Mouse (Mus musculus) heart, embryonic 13.5 days (tissue): ENCODE measurements at regions not wholly inside any gene's neighbourhood (a gene's known extent, or its start where the extent isn't known, plus 50 kb on each side); places are given as distances from the start of the nearest gene placed in this dataset.
A peak's percentile ranks its signal among the peaks of the same experiment; 100 is the strongest.

Experiments used
- ATAC-seq: fragments of 200-750 bp; cut with Nextera tagmentation; 2 replicates; pipeline ENCODE4 v1.8.0; 2017; ENCODE audit warnings: moderate TSS enrichment; ENCODE audit not compliant: insufficient number of reproducible peaks, low FRiP score, low TSS enrichment; ENCODE audit errors: extremely low read depth
- H3K27ac ChIP-seq: fragments of 300-500 bp; sonication (generic); replicated peaks from 2 replicates; pipeline ENCODE4 v1.5.1; 2015; ENCODE audit warnings: moderate library complexity, mild to moderate bottlenecking, inconsistent platforms
- H3K27me3 ChIP-seq: fragments of 300-500 bp; sonication (generic); replicated peaks from 2 replicates; pipeline ENCODE4 v1.6.1; 2015; ENCODE audit warnings: mild to moderate bottlenecking, inconsistent platforms
- H3K36me3 ChIP-seq: fragments of 300-500 bp; sonication (generic); 2 replicates; pipeline ENCODE4 v1.6.1; 2015; ENCODE audit warnings: mild to moderate bottlenecking, inconsistent platforms
- H3K4me1 ChIP-seq: fragments of 300-500 bp; sonication (generic); 2 replicates; pipeline ENCODE4 v1.6.1; 2015; ENCODE audit warnings: inconsistent platforms
- H3K4me2 ChIP-seq: fragments of 300-500 bp; sonication (generic); 2 replicates; pipeline ENCODE4 v1.6.1; 2015; ENCODE audit warnings: inconsistent platforms, mild to moderate bottlenecking, moderate library complexity
- H3K4me3 ChIP-seq: fragments of 300-500 bp; sonication (generic); 2 replicates; pipeline ENCODE4 v1.5.1; 2015; ENCODE audit warnings: moderate library complexity, mild to moderate bottlenecking, inconsistent platforms
- H3K9ac ChIP-seq: fragments of 300-500 bp; sonication (generic); 2 replicates; pipeline ENCODE4 v1.6.1; 2015; ENCODE audit warnings: inconsistent platforms, mild to moderate bottlenecking, moderate library complexity
- H3K9me3 ChIP-seq: fragments of 300-500 bp; sonication (generic); 2 replicates; pipeline ENCODE4 v1.6.1; 2016; ENCODE audit warnings: inconsistent platforms
- WGBS: fragments of 180-500 bp; shearing (Covaris S2); methylation state at CpG from one replicate; pipeline ENCODE4 v1.1.7; 2015; ENCODE audit warnings: mixed read lengths; 5-methylcytosine and 5-hydroxymethylcytosine counted together

DNA sequence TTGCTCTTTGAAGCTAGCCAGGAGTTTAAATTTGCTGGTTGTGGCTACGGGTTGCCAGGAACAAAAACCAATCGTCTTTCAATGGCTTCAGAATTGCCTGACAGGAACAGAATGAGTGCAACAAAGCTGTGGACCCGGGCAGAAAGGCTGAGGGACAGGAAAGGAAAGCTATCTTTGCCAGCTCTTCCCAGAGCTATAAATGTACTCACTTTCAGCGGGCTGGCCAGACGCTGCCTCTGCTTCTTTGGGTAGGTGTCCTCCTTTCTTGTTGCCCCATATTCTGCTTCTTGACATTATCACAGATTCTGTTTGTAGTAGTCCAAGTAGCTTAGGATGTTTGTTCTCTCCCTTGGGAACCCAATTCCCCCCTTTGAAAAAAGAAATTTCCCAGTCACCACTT lies 307.4 kb upstream of the Kif2a start:
- Histone ChIP-seq H3K9me3 (no peaks in the 10 kb centered on the region), H3K4me2 (no peak overlapping the region), H3K4me1 (0 out of 2 replicates have a peak, but pooled peaks cover 3% of the 10 kb centered on the region), H3K36me3 (no peaks in the 10 kb centered on the region), H3K4me3 (no peak overlapping the region), H3K9ac (no peak overlapping the region), H3K27ac (no peak overlapping the region), H3K27me3 (no peaks in the 10 kb centered on the region)
- no peak for ATAC-seq
- 50% methylated on average over 5 of the region's 5 CpGs for whole genome bisulfite sequencing

- Histone ChIP-seq H3K36me3 (no peaks in the 10 kb centered on the region), H3K27ac (no peak overlapping the region), H3K4me3 (no peak overlapping the region), H3K27me3 (no peaks in the 10 kb centered on the region), H3K4me1 (0 out of 2 replicates have a peak, but pooled peaks cover 3% of the 10 kb centered on the region), H3K9me3 (no peaks in the 10 kb centered on the region), H3K9ac (no peak overlapping the region), H3K4me2 (no peak overlapping the region)
- WGBS: 37% methylated on average over 3 of the region's 3 CpGs
- ATAC-seq: no peak
Observed at GRCm38 (mm10) chr13:107325707-107326495, 304.0 kb upstream of the Kif2a start.

- Histone ChIP-seq H3K27ac (no peak overlapping the region), H3K4me2 (no peak overlapping the region), H3K4me3 (no peak overlapping the region), H3K27me3 (no peaks in the 10 kb centered on the region), H3K9me3 (no peaks in the 10 kb centered on the region), H3K36me3 (no peaks in the 10 kb centered on the region), H3K4me1 (no peaks in the 10 kb centered on the region), H3K9ac (no peak overlapping the region)
- WGBS: 90% methylated on average over 7 of the region's 7 CpGs
- ATAC-seq: no peak
Observed at GRCm38 (mm10) chr13:107314746-107315145, 292.8 kb upstream of the Kif2a start.

GRCm38 (mm10) chr13:107308958-107309639 lies 287.2 kb upstream of the Kif2a start:
- 74% methylated on average over 6 of the region's 6 CpGs for WGBS
- Histone ChIP-seq H3K9ac (no peak overlapping the region), H3K36me3 (no peaks in the 10 kb centered on the region), H3K4me1 (peaks cover 3% of the 10 kb centered on the region), H3K4me2 (no peak overlapping the region), H3K27me3 (no peaks in the 10 kb centered on the region; the same call in 1 of the 2 replicates), H3K27ac (no peak overlapping the region), H3K9me3 (no peaks in the 10 kb centered on the region), H3K4me3 (no peak overlapping the region)
- no peak for ATAC-seq

- no peak overlapping the region for H3K4me2 ChIP-seq
- H3K4me3 ChIP-seq: no peak overlapping the region
- no peak overlapping the region for H3K27ac ChIP-seq
- H3K27me3 ChIP-seq: no peaks in the 10 kb centered on the region; the same call in 1 of the 2 replicates
- H3K9me3 ChIP-seq: no peaks in the 10 kb centered on the region
- H3K9ac ChIP-seq: no peak overlapping the region
- WGBS: 75% methylated on average over 2 of the region's 2 CpGs
- H3K36me3 ChIP-seq: no peaks in the 10 kb centered on the region
- ATAC-seq: no peak
- peaks cover 10% of the 10 kb centered on the region for H3K4me1 ChIP-seq
Observed at GRCm38 (mm10) chr13:107308404-107308803, 286.5 kb upstream of the Kif2a start.

- Histone ChIP-seq H3K27me3 (no peaks in the 10 kb centered on the region; the same call in 1 of the 2 replicates), H3K4me2 (no peak overlapping the region), H3K4me3 (no peak overlapping the region), H3K27ac (no peak overlapping the region), H3K9ac (no peak overlapping the region), H3K4me1 (peaks cover 23% of the 10 kb centered on the region), H3K9me3 (no peaks in the 10 kb centered on the region), H3K36me3 (no peaks in the 10 kb centered on the region)
- ATAC-seq: no peak
- 84% methylated on average over 1 of the region's 1 CpGs for WGBS
Observed at GRCm38 (mm10) chr13:107306958-107307357, 285.0 kb upstream of the Kif2a start.

DNA sequence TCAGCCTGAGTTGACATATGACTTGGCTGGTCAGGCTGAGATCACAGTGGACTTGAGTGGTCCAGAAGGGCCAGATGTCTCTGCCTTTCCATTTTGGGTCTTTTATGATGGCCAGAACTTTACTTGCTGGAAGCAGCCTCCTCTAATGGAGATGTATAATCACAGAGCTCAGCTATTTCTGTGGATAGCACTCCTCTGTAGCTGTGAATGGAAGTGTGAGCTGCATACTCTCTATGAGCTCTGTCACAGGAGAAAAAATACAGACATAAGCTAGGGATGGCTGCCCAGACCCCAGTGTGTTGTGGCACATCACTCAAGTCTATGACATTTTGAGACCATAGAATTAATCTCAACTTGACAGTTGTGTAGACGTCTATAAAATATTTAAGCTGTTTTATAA lies 284.3 kb upstream of the Kif2a start:
- Histone ChIP-seq H3K4me1 (peaks cover 23% of the 10 kb centered on the region), H3K27me3 (peaks cover 3% of the 10 kb centered on the region; the same call in 1 of the 2 replicates), H3K4me3 (no peak overlapping the region), H3K4me2 (no peak overlapping the region), H3K27ac (no peak overlapping the region), H3K9ac (no peak overlapping the region), H3K9me3 (no peaks in the 10 kb centered on the region), H3K36me3 (no peaks in the 10 kb centered on the region)
- no peak for ATAC-seq
- WGBS: 75% methylated on average over 1 of the region's 1 CpGs

DNA sequence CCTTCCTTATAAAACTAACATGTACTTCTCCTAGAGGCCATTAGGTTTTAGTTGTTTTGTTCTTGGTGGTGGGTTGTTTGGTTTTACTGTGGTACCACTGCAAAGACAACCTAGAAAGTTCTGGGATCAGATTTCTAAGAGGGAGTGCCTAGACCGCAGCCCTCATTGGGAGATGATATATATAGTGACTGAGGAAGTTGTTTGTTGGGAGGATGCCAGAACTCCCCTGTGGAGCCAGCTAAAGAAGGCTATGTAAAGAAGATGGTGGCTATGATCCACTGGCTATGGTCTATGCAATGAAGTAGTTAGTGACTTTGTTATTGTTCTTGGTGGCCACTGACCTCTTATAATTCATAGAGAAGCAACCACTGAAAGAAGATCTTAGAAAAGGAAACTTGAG lies 283.8 kb upstream of the Kif2a start:
- no peak for ATAC-seq
- peaks cover 3% of the 10 kb centered on the region; the same call in 1 of the 2 replicates for H3K27me3 ChIP-seq

DNA sequence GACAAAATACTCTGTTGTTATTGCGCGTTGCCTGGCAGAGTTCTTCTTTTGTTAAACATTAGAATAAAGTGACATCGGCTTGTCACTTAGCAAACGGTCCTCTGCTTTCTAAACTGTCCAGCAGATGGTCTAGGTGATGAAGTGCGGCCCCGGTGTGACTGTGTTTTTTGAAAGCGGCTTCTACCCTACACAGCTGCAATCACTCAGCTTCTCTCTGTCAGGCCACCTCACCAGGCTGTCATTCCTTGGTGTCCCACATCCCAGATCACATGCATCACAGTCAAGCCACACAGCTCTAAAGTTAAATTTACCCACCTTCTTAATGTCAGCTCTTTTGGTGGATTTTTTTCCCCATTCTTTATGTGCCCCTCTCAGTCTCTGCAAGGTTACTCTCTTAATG lies 282.0 kb upstream of the Kif2a start:
- H3K4me1 ChIP-seq: peaks cover 38% of the 10 kb centered on the region
- H3K9me3 ChIP-seq: no peaks in the 10 kb centered on the region
- no peaks in the 10 kb centered on the region for H3K36me3 ChIP-seq
- no peak overlapping the region for H3K9ac ChIP-seq
- H3K4me2 ChIP-seq: 0 out of 2 replicates have a peak overlapping the region, but pooled peaks have one; percentile 26
- peaks cover 3% of the 10 kb centered on the region; the same call in 1 of the 2 replicates for H3K27me3 ChIP-seq
- WGBS: 40% methylated on average over 7 of the region's 7 CpGs
- ATAC-seq: no peak
- no peak overlapping the region for H3K4me3 ChIP-seq
- H3K27ac ChIP-seq: no peak overlapping the region

More for the DNA sequence above, 283.8 kb upstream of the Kif2a start:
- no peaks in the 10 kb centered on the region for H3K36me3 ChIP-seq
- H3K4me2 ChIP-seq: no peak overlapping the region
- 66% methylated on average over 1 of the region's 1 CpGs for whole genome bisulfite sequencing
- no peak overlapping the region for H3K9ac ChIP-seq
- no peak overlapping the region for H3K27ac ChIP-seq
- H3K4me1 ChIP-seq: peaks cover 24% of the 10 kb centered on the region
- no peaks in the 10 kb centered on the region for H3K9me3 ChIP-seq
- H3K4me3 ChIP-seq: no peak overlapping the region

GRCm38 (mm10) chr13:107303322-107303721 lies 281.4 kb upstream of the Kif2a start:
- Histone ChIP-seq H3K4me3 (no peak overlapping the region), H3K4me1 (peaks cover 38% of the 10 kb centered on the region), H3K27me3 (0 out of 2 replicates have a peak, but pooled peaks cover 3% of the 10 kb centered on the region), H3K36me3 (no peaks in the 10 kb centered on the region), H3K9ac (no peak overlapping the region), H3K27ac (no peak overlapping the region), H3K9me3 (no peaks in the 10 kb centered on the region), H3K4me2 (peak overlapping the region; percentile 26)
- 19% methylated on average over 5 of the region's 5 CpGs for WGBS
- ATAC-seq: no peak

- Histone ChIP-seq H3K4me3 (no peak overlapping the region), H3K9ac (no peak overlapping the region), H3K4me1 (peaks cover 38% of the 10 kb centered on the region), H3K27me3 (0 out of 2 replicates have a peak, but pooled peaks cover 3% of the 10 kb centered on the region), H3K36me3 (no peaks in the 10 kb centered on the region), H3K9me3 (no peaks in the 10 kb centered on the region), H3K4me2 (no peak overlapping the region), H3K27ac (no peak overlapping the region)
- no peak for ATAC-seq
- WGBS: 75% methylated on average over 2 of the region's 2 CpGs
Observed at GRCm38 (mm10) chr13:107300792-107301191, 278.9 kb upstream of the Kif2a start.
